Mouse (Mus musculus) lung, postnatal 0 days (tissue): ENCODE results near the gene Slc38a1. TPM values are rescaled to one million over a fixed set of nuclear protein-coding genes. Genes with fewer than 3 reads are reported as not detected.
"Not testable (repeated sequence)": the region's sequence is repeated elsewhere in the genome, so short reads cannot be mapped to it uniquely, and the experiment has no call there.

Experiments
- ATAC-seq: fragments of 200-750 bp; cut with Nextera tagmentation; 2 replicates; pipeline ENCODE4 v1.8.0; 2017; ENCODE audit warnings: moderate library complexity
- DNase-seq: peaks from one replicate; pipeline ENCODE4 v3.0.0-alpha.2; 2016; ENCODE audit warnings: low spot score
- H3K27ac ChIP-seq: fragments of 300-500 bp; sonication (generic); 2 replicates; pipeline ENCODE4 v1.5.1; 2014; ENCODE audit warnings: antibody characterized with exemption, mild to moderate bottlenecking, low read length, mixed read lengths
- H3K27me3 ChIP-seq: fragments of 300-500 bp; sonication (generic); replicated peaks from 2 replicates; pipeline ENCODE4 v1.6.1; 2014; ENCODE audit warnings: low read length, mixed read lengths; ENCODE audit not compliant: insufficient read depth
- H3K36me3 ChIP-seq: fragments of 300-500 bp; sonication (generic); 2 replicates; pipeline ENCODE4 v1.6.1; 2014; ENCODE audit warnings: low read length, mixed read lengths; ENCODE audit not compliant: insufficient read depth
- H3K4me1 ChIP-seq: fragments of 300-500 bp; sonication (generic); 2 replicates; pipeline ENCODE4 v1.6.1; 2014; ENCODE audit warnings: antibody characterized with exemption, low read depth, low read length, mixed read lengths; ENCODE audit not compliant: insufficient read depth
- H3K4me2 ChIP-seq: fragments of 300-500 bp; sonication (generic); replicated peaks from 2 replicates; pipeline ENCODE4 v1.6.1; 2014; ENCODE audit warnings: low read depth, mild to moderate bottlenecking, low read length, moderate library complexity, mixed read lengths
- H3K4me3 ChIP-seq: fragments of 300-500 bp; sonication (generic); 2 replicates; pipeline ENCODE4 v1.5.1; 2014; ENCODE audit warnings: low read depth, low read length
- H3K9ac ChIP-seq: fragments of 300-500 bp; sonication (generic); replicated peaks from 2 replicates; pipeline ENCODE4 v1.6.1; 2014; ENCODE audit warnings: low read depth, mild to moderate bottlenecking
- H3K9me3 ChIP-seq: fragments of 300-500 bp; sonication (generic); 2 replicates; pipeline ENCODE4 v1.6.1; 2016; ENCODE audit warnings: low read length, mixed read lengths
- CTCF ChIP-seq: IDR thresholded peaks from 2 replicates; pipeline ENCODE4 v1.5.1; 2016; ENCODE audit warnings: antibody characterized with exemption, mild to moderate bottlenecking
- EP300 ChIP-seq: IDR thresholded peaks from 2 replicates; pipeline ENCODE4 v1.6.1; 2016; ENCODE audit warnings: antibody characterized with exemption, mild to moderate bottlenecking, control low read depth
- WGBS: fragments of 180-500 bp; shearing (Covaris S2); extraction: QIAGEN DNeasy Blood & Tissue Kit; methylation state at CpG from one replicate; pipeline ENCODE4 v1.1.7; 2014; 5-methylcytosine and 5-hydroxymethylcytosine counted together
- polyA plus RNA-seq: library from polyadenylated mRNA; unstranded; fragments of >200 nt; fragmentation: Nextera tagmentation; extraction: Ambion mirVana; gene quantifications from 2 replicates; pipeline ENCODE4 v1.2.1, GENCODE M21; 2015

Slc38a1 gene
- polyA plus RNA-seq, 1 experiment from 2014 or later, result 13.5 TPM

GRCm38 (mm10) chr15:96631107-96631718 lies 11.5 kb downstream of the Slc38a1 start:
- Histone ChIP-seq H3K36me3 (no peaks in the 10 kb centered on the region), H3K9ac (no peak overlapping the region), H3K4me1 (no peaks in the 10 kb centered on the region), H3K4me3 (no peak overlapping the region), H3K9me3 (no peaks in the 10 kb centered on the region), H3K4me2 (no peak overlapping the region), H3K27ac (no peak overlapping the region), H3K27me3 (no peaks in the 10 kb centered on the region)
- DNase-seq (no peak), ATAC-seq (no peak)
- TF ChIP-seq EP300, result no peak
- no peak for TF ChIP-seq CTCF
- 80% methylated on average over 13 of the region's 13 CpGs for WGBS

- H3K27ac ChIP-seq, result no peak overlapping the region
- H3K9me3 ChIP-seq, result no peaks in the 10 kb centered on the region
- TF ChIP-seq CTCF (no peak), EP300 (no peak)
- H3K27me3 ChIP-seq, result no peaks in the 10 kb centered on the region
- no peaks in the 10 kb centered on the region for H3K4me1 ChIP-seq
- DNase-seq (no peak), ATAC-seq (no peak)
- H3K9ac ChIP-seq, result no peak overlapping the region
- no peaks in the 10 kb centered on the region for H3K36me3 ChIP-seq
- 81% methylated on average over 7 of the region's 7 CpGs for WGBS
- no peak overlapping the region for H3K4me3 ChIP-seq
- H3K4me2 ChIP-seq, result no peak overlapping the region
These were observed 14.5 kb downstream of the Slc38a1 start for GRCm38 (mm10) chr15:96628256-96628655.

GRCm38 (mm10) chr15:96626871-96627270 lies 15.8 kb downstream of the Slc38a1 start:
- Histone ChIP-seq H3K4me2 (no peak overlapping the region), H3K9me3 (no peaks in the 10 kb centered on the region), H3K4me3 (no peak overlapping the region), H3K4me1 (no peaks in the 10 kb centered on the region), H3K9ac (no peak overlapping the region), H3K36me3 (no peaks in the 10 kb centered on the region), H3K27me3 (no peaks in the 10 kb centered on the region), H3K27ac (no peak overlapping the region)
- TF ChIP-seq CTCF, result no peak
- TF ChIP-seq EP300, result no peak
- no peak for DNase-seq
- no peak for ATAC-seq
- WGBS, result 61% methylated on average over 5 of the region's 5 CpGs

GRCm38 (mm10) chr15:96625012-96625411 lies 17.7 kb downstream of the Slc38a1 start:
- not testable (repeated sequence) for H3K4me3 ChIP-seq, H3K4me1 ChIP-seq, H3K9me3 ChIP-seq, DNase-seq, H3K36me3 ChIP-seq, ATAC-seq, H3K27ac ChIP-seq, H3K9ac ChIP-seq, H3K4me2 ChIP-seq, H3K27me3 ChIP-seq
- 76% methylated on average over 9 of the region's 9 CpGs for whole genome bisulfite sequencing

- no peaks in the 10 kb centered on the region for H3K9me3 ChIP-seq
- WGBS, result 99% methylated on average over 7 of the region's 7 CpGs
- ATAC-seq, result no peak
- H3K36me3 ChIP-seq, result no peaks in the 10 kb centered on the region
- TF ChIP-seq CTCF, result peak; percentile 10; the same call in 1 of the 2 replicates
- TF ChIP-seq EP300, result no peak
- no peak overlapping the region for H3K27ac ChIP-seq
- H3K4me1 ChIP-seq, result no peaks in the 10 kb centered on the region
- H3K4me3 ChIP-seq, result no peak overlapping the region
- no peaks in the 10 kb centered on the region for H3K27me3 ChIP-seq
- DNase-seq, result no peak
- no peak overlapping the region for H3K9ac ChIP-seq
- no peak overlapping the region for H3K4me2 ChIP-seq
These were observed 20.3 kb downstream of the Slc38a1 start for GRCm38 (mm10) chr15:96622376-96622775.

- Histone ChIP-seq H3K9ac (no peak overlapping the region), H3K36me3 (no peaks in the 10 kb centered on the region), H3K4me1 (no peaks in the 10 kb centered on the region), H3K4me3 (no peak overlapping the region), H3K4me2 (no peak overlapping the region), H3K9me3 (no peaks in the 10 kb centered on the region), H3K27ac (no peak overlapping the region), H3K27me3 (no peaks in the 10 kb centered on the region)
- WGBS, result 75% methylated on average over 6 of the region's 6 CpGs
- TF ChIP-seq CTCF, result no peak
- no peak for TF ChIP-seq EP300
- no peak for DNase-seq
- ATAC-seq, result no peak
These were observed 21.0 kb downstream of the Slc38a1 start for GRCm38 (mm10) chr15:96621686-96622085.

- ATAC-seq, result no peak
These were observed 25.2 kb downstream of the Slc38a1 start for GRCm38 (mm10) chr15:96617555-96617954.

More at GRCm38 (mm10) chr15:96617555-96617954, 25.2 kb downstream of the Slc38a1 start:
- H3K4me2 ChIP-seq, result no peak overlapping the region
- no peaks in the 10 kb centered on the region for H3K4me1 ChIP-seq
- no peak for DNase-seq
- no peak overlapping the region for H3K4me3 ChIP-seq
- peaks cover 5% of the 10 kb centered on the region; the same call in 1 of the 2 replicates for H3K36me3 ChIP-seq
- no peaks in the 10 kb centered on the region for H3K27me3 ChIP-seq
- WGBS, result 87% methylated on average over 7 of the region's 7 CpGs
- TF ChIP-seq EP300, result no peak
- no peak for TF ChIP-seq CTCF
- H3K9ac ChIP-seq, result no peak overlapping the region
- no peak overlapping the region for H3K27ac ChIP-seq
- H3K9me3 ChIP-seq, result no peaks in the 10 kb centered on the region
